Mouse (Mus musculus) fibroblast of lung, adult 2 months (primary cell): ENCODE results near the gene Tmc2.

Experiments used
- DNase-seq: peaks from one replicate; pipeline ENCODE4 v3.0.0-alpha.2; 2011; ENCODE audit warnings: low read depth

Tmc2 gene

DNA sequence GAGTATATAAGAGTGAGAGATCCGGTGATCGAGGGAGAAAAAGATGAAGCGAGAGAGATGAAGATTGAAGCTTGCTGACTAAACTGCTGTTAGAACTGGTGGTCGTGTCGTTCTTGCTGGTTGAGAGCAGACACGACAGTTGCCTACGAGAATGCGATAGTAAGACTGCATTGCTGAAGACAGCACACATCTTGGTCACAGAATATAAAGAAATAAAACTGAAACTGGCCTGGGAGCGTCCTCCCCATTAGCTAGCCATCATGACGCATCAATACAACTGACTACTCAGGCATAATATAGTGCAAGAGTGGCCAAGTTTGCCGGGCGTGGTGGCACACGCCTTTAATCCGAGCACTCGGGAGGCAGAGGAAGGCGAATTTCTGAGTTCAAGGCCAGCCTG lies at the start of gene Tmc2:
TSS of gene Tmc2 (plus strand) at position 301 of the 400 bp plus-strand sequence.
- DNase-seq: no peak

GRCm38 (mm10) chr2:130146089-130146668 lies 48.8 kb upstream of the Tmc2 start:
- DNase-seq: no peak

GRCm38 (mm10) chr2:130155171-130155570 lies 39.8 kb upstream of the Tmc2 start:
- no peak for DNase-seq

DNA sequence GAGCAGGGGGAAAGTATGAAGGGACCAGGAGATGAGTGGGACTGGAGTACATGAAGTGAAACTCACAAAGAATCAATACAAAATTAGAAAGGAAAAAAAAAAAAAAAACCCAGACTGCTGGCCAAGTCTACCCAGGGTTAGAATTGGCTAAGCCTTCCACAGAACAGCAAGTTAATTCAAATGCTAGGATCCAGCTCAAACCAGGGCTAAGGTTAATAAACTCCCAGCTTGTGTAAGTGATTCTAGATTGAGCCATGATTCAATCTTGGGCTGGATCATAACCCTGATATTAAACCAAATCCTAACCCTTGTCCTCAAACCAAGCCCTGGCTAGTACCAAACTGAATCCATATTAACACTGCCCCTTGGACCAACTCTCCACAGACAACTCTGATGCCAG lies 39.1 kb upstream of the Tmc2 start:
- DNase-seq: no peak

DNA sequence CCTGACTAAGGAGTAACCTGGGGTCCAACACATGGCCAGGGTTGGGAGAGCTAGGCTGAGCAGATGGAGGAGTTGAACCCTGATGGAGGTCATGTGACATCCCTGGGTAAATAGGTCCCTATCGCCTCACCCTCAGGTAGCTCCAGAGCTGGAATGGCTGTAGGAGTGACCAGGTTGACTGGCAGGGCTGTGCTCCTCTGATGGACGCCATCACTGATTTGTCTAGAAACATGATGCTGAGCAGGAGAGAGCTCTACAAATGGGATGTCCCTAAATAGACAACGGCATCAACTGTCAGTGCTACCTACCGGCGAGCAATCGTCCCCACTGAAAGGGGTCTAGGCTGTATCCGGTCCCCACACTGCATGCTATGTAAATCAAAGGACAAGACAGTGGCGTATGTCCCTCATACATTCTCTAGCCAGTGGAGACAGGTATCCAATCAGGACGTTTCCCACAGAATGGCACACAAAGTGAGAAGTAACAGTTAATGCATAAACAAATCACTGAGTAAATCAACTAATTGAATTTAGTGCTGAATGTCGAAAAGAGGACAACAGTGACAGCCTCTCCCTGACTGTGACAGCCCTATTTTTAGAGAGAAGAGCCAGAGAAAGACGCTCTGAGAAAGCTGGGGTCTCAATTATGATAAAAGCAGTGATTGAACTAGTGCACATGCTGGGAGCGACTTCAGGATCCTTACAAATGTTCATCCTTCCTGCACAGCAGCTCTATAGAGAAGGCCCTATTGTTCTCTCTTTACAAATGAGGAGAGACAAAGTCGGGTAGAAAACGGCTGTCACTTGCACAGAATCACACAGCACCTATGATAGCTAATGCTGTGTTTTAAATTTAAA lies 37.5 kb upstream of the Tmc2 start:
- no peak for DNase-seq

GRCm38 (mm10) chr2:130158088-130158437 lies 36.9 kb upstream of the Tmc2 start:
- DNase-seq: no peak

DNA sequence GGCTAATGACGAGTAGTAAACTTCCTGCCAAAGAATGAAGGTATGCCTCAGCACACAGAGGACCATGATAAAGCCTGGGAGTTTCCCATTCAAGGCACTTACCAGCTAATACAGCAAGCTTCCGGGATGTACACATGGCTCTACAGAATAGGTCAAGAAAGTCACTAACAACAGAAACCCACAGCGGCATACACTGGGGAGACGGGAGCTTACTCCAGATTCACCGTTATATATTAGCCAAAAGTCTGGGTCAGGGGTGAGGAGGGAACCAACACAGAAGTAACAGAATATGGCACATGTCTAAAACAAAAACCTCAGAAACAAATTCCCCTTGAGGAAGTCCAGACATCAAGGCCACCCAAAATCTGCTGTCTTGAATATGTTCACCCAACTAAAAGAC lies 32.3 kb upstream of the Tmc2 start:
- no peak for DNase-seq

- DNase-seq: no peak
These were observed 28.4 kb upstream of the Tmc2 start for GRCm38 (mm10) chr2:130166311-130167214.

- no peak for DNase-seq
These were observed 27.1 kb upstream of the Tmc2 start for GRCm38 (mm10) chr2:130167861-130168260.

DNA sequence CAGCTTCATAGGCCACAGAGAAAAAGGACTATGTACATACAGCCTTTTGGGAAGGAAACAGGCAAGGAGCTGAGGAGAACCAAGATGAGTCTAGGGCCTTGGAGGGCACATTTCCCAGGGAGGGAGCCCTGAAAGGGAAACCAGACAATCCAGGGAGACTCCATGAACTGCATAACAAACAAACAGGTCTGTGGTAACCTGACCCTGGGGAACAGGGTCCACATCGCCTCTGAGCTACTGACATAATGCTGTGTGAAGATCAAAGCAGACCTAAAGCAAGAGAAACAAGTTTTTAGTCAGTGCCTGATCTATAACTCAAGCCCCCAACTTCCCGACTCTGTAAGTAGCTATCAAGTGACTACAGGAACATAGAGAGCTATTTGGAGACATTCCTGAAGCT lies 23.3 kb upstream of the Tmc2 start:
- DNase-seq: no peak

DNA sequence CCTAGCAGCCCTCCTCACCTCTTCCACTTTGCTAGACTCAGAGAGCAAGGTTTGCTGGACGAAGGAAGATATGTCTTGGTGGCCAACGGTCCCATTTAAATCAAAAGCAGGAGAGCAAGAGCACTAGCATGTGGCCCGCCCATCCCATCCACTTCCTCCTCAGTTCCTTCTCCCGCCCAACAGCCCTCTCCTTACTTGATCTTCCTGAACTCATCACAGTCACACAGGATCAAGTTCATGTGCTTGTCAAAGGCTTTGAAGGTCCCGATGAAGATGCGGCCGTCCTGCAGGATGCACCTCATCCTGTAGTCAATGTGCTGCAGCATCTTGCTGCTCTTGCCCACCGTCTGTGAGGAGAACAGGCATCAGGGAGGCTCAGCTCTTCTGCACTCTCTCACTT lies 18.2 kb upstream of the Tmc2 start:
- DNase-seq: no peak

- DNase-seq: no peak
These were observed 16.7 kb upstream of the Tmc2 start for GRCm38 (mm10) chr2:130178381-130178705.

DNA sequence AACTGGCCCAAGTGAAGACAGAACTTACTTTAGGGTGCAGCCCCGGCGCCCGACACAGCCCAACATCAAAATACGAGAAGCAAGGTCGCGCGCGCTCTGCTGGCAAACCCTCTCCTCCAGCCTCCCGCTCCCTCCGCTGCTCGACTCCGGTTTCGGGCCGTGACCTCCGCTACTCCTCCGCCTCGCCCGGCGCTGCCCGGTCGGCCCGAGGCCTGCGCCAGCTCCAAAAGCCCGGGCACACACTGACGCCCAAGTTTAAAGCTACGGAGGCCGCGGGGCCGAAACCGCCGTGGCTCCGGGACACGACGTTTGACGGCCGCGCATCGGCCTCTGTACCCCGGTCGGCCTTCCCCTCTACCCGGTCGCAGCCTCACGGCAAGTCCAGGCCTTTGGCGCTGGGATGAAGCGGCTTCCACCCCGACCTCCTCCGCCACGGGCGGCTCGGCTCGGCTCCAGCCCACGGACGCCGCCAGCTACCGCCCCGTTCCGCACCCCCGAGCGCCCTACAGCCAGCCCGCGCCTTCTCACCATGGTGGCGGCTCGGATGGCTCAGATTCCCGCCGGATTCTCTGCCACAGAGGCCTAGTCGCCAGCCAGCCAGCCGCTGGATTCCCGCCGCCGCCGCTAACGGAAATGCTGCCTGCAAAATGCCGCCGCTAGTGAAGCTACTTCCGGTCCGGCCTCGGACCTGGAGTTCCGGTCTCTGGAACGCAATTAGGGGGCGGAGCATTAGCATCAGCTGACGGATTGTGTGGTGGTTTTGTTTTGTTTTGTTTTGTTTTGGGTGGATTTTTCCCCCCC lies 16.1 kb upstream of the Tmc2 start, which contains the start of gene Snrpb:
TSS of gene Snrpb (minus strand) at position 698 of the 801 bp plus-strand sequence.
- DNase-seq: peak; percentile 68

GRCm38 (mm10) chr2:130179507-130180019 lies 15.4 kb upstream of the Tmc2 start:
- no peak for DNase-seq

GRCm38 (mm10) chr2:130188391-130188790 lies 6.6 kb upstream of the Tmc2 start:
- DNase-seq: no peak

GRCm38 (mm10) chr2:130200961-130201360 lies 6.0 kb downstream of the Tmc2 start:
- no peak for DNase-seq

- no peak for DNase-seq
These were observed 12.4 kb downstream of the Tmc2 start for GRCm38 (mm10) chr2:130207376-130207775.

DNA sequence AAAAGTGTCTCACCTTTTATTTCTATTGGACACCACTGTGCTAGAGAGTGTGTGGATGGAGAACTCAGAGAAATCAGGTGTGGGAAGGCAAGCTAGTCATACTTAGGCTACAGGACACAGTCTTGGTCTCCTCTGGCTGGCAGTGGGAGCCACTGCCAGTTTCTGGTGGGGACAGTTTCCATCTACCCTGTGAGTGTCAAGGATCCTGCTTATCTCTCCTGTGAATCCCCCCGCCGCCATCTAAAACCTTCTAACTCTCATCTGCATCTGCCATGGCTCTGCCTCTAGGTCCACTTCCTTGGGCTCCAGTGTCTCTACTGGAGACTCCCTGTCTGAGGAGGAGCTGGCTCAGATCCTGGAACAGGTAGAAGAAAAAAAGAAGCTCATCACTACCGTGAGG lies 13.0 kb downstream of the Tmc2 start:
- DNase-seq: no peak

GRCm38 (mm10) chr2:130209636-130210035 lies 14.6 kb downstream of the Tmc2 start:
- DNase-seq: no peak

GRCm38 (mm10) chr2:130211581-130211980 lies 16.6 kb downstream of the Tmc2 start:
- no peak for DNase-seq

- DNase-seq: peak; percentile 6
These were observed 51.9 kb downstream of the Tmc2 start for GRCm38 (mm10) chr2:130246912-130247311.

GRCm38 (mm10) chr2:130248226-130248625 lies 53.2 kb downstream of the Tmc2 start:
- no peak for DNase-seq
